Mouse (Mus musculus) forebrain, embryonic 11.5 days (tissue): ENCODE data around the gene Smco1. TPM values are rescaled to one million over a fixed set of nuclear protein-coding genes. Genes with fewer than 3 reads are reported as not detected.
"Not testable (repeated sequence)": the region's sequence is repeated elsewhere in the genome, so short reads cannot be mapped to it uniquely, and the experiment has no call there.

Experiments used
- ATAC-seq: fragments of 200-750 bp; cut with Nextera tagmentation; replicated peaks from 2 replicates; pipeline ENCODE4 v1.8.0; 2017; ENCODE audit warnings: moderate TSS enrichment; ENCODE audit not compliant: low FRiP score
- DNase-seq: peaks from one replicate; pipeline ENCODE4 v3.0.0-alpha.2; 2017; ENCODE audit warnings: low spot score
- H3K27ac ChIP-seq: fragments of 300-500 bp; sonication (generic); 2 replicates; pipeline ENCODE4 v1.5.1; 2014; ENCODE audit warnings: low read depth, low read length
- H3K27me3 ChIP-seq: fragments of 300-500 bp; sonication (generic); 2 replicates; pipeline ENCODE4 v1.6.1; 2014; ENCODE audit warnings: mild to moderate bottlenecking, low read length, mixed read lengths; ENCODE audit not compliant: control insufficient read depth, insufficient read depth
- H3K36me3 ChIP-seq: fragments of 300-500 bp; sonication (generic); 2 replicates; pipeline ENCODE4 v1.6.1; 2014; ENCODE audit warnings: mild to moderate bottlenecking, low read length, moderate library complexity, mixed read lengths; ENCODE audit not compliant: control insufficient read depth, insufficient read depth
- H3K4me1 ChIP-seq: fragments of 300-500 bp; sonication (generic); replicated peaks from 2 replicates; pipeline ENCODE4 v1.6.1; 2014; ENCODE audit warnings: low read length, mixed read lengths; ENCODE audit not compliant: control insufficient read depth, insufficient read depth
- H3K4me2 ChIP-seq: fragments of 300-500 bp; sonication (generic); 2 replicates; pipeline ENCODE4 v1.6.1; 2014; ENCODE audit warnings: low read depth, mild to moderate bottlenecking, low read length, moderate library complexity, mixed read lengths; ENCODE audit not compliant: severe bottlenecking
- H3K4me3 ChIP-seq: fragments of 300-500 bp; sonication (generic); 2 replicates; pipeline ENCODE4 v1.5.1; 2014; ENCODE audit warnings: low read depth, low read length
- H3K9ac ChIP-seq: fragments of 300-500 bp; sonication (generic); 2 replicates; pipeline ENCODE4 v1.6.1; 2014; ENCODE audit warnings: low read length
- H3K9me3 ChIP-seq: fragments of 300-500 bp; sonication (generic); 2 replicates; pipeline ENCODE4 v1.6.1; 2016; ENCODE audit warnings: low read length, mixed read lengths; ENCODE audit not compliant: control insufficient read depth
- WGBS: fragments of 180-500 bp; shearing (Covaris S2); extraction: QIAGEN DNeasy Blood & Tissue Kit; methylation state at CpG from one replicate; pipeline ENCODE4 v1.1.7; 2014; 5-methylcytosine and 5-hydroxymethylcytosine counted together
- polyA plus RNA-seq: library from polyadenylated mRNA; unstranded; fragments of >200 nt; fragmentation: Nextera tagmentation; extraction: Ambion mirVana; gene quantifications from 2 replicates; pipeline ENCODE4 v1.2.1, GENCODE M21; 2014

Gene Smco1
- polyA plus RNA-seq, 1 experiment from 2014 or later = not detected

DNA sequence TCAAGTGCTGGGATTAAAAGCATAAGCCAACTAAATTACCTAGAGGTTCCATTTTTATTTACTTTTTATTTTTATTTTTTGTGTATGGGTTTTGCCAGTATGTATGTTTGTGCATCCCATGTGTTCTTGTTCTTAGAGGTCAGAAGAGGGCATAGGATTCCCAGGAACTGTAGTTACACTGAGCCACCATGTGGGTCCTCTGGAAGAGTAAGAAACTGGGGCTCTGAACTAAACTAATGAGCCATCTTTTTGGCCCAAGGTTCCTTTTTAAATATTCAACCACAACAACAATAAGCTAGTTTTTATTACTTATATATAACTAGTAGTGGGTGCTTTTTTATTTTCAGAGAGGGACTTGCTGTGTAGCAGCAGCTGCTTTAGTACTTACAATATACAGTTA, 11.3 kb downstream of the Smco1 start:
- Histone ChIP-seq H3K36me3 (peaks cover 4% of the 10 kb centered on the region; the same call in 1 of the 2 replicates), H3K9ac (no peak overlapping the region), H3K27me3 (no peaks in the 10 kb centered on the region), H3K4me2 (no peak overlapping the region), H3K27ac (no peak overlapping the region), H3K4me1 (peaks cover 2% of the 10 kb centered on the region; the same call in 1 of the 2 replicates), H3K9me3 (peaks cover 2% of the 10 kb centered on the region; the same call in 1 of the 2 replicates), H3K4me3 (no peak overlapping the region)
- ATAC-seq (no peak), DNase-seq (no peak)

DNA sequence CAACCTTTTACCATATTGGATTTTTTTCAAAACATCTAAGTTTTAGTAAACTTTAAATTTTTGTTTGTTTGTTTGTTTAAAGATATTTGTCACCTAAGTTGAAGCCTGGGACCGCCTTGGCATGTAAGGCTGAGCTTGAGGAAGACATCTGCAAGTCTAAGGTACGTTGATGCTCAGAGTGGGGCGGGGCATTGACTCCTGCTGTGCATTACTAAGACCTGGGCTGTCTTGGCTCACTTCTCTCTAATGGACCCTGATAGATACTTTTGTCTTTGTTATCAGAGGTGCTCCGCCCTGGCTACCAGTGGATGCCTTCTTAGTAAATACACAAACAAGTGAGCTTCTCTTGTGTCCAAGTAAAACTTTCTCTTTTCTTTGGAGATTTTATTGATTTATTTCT, 20.6 kb downstream of the Smco1 start:
- H3K27ac ChIP-seq = no peak overlapping the region
- H3K9ac ChIP-seq = no peak overlapping the region
- no peaks in the 10 kb centered on the region for H3K27me3 ChIP-seq
- no peak overlapping the region for H3K4me3 ChIP-seq
- no peak for DNase-seq
- WGBS = 94% methylated on average over 4 of the region's 4 CpGs
- no peaks in the 10 kb centered on the region for H3K4me1 ChIP-seq
- H3K36me3 ChIP-seq = peaks cover 11% of the 10 kb centered on the region
- H3K9me3 ChIP-seq = peaks cover 2% of the 10 kb centered on the region; the same call in 1 of the 2 replicates
- H3K4me2 ChIP-seq = no peak overlapping the region
- ATAC-seq = no peak

DNA sequence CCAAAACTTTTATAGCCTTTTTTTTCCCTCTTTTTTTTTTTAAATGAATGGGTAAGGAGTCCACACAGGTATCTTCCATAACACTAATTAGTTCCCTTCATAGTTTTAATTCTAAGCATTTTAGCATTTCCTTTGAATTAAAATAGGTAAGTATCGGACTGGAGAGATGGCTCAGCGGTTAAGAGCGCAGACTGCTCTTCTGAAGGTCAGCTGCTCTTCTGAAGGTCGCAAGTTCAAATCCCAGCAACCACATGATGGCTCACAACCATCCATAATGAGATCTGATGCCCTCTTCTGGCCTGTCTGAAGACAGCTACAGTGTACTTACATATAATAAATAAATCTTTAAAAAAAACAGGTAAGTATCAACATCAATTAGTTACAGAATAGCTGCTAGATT, 28.3 kb downstream of the Smco1 start:
- not testable (repeated sequence) for H3K27me3 ChIP-seq

DNA sequence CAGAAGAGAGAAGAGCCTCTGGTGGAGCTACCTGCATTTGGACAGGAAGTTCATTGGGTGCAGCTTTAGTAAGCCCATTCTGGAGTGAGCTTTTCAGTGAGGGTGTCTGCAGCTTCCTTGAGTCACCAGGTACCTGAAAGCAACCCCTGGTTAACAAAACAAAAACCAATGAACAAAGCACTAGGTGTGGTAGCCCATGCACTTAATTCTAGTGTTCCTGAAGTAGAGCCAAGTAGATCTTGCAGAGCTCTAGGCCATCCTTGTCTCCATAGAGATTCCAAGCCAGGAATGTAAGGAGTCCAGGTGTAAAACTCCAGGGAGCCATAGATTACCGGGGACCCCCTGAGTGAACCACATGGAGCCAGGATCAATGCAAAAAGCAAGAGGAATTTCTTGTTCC, 31.8 kb downstream of the Smco1 start:
- Histone ChIP-seq H3K4me1 (no peaks in the 10 kb centered on the region), H3K4me2 (no peak overlapping the region), H3K36me3 (peaks cover 4% of the 10 kb centered on the region), H3K27me3 (no peaks in the 10 kb centered on the region), H3K27ac (no peak overlapping the region), H3K9me3 (no peaks in the 10 kb centered on the region), H3K4me3 (no peak overlapping the region), H3K9ac (no peak overlapping the region)
- DNase-seq (no peak), ATAC-seq (no peak)
- WGBS = 48% methylated on average over 1 of the region's 1 CpGs

More for the DNA sequence above, 28.3 kb downstream of the Smco1 start:
- DNase-seq, H3K27ac ChIP-seq, H3K9ac ChIP-seq, ATAC-seq, H3K4me1 ChIP-seq, H3K9me3 ChIP-seq, H3K4me3 ChIP-seq, H3K4me2 ChIP-seq: not testable (repeated sequence)
- 96% methylated on average over 4 of the region's 4 CpGs for WGBS
- peaks cover 17% of the 10 kb centered on the region for H3K36me3 ChIP-seq

DNA sequence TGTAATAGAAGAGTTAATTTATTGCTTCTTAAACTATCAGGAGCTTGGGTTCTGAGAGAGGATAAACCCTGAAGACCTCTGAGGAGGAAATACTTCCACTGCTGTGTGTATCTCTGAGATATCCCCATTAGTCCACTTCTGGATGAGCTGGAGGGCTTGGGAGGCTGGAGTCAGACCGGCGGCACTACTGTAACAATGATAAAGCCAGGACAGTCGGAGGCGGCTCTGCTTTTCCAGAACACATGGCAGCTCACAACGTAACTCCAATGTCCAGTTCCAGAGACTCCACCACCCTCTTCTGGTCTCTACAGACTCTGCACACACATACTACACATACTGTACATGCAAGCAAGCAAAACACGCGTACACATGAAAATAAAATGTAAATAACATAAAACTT, 32.6 kb downstream of the Smco1 start:
- Histone ChIP-seq H3K27ac (no peak overlapping the region), H3K27me3 (no peaks in the 10 kb centered on the region), H3K4me1 (no peaks in the 10 kb centered on the region), H3K9me3 (no peaks in the 10 kb centered on the region), H3K9ac (no peak overlapping the region), H3K36me3 (peaks cover 4% of the 10 kb centered on the region), H3K4me2 (no peak overlapping the region), H3K4me3 (no peak overlapping the region)
- no peak for DNase-seq
- WGBS = 95% methylated on average over 7 of the region's 7 CpGs
- ATAC-seq = no peak

DNA sequence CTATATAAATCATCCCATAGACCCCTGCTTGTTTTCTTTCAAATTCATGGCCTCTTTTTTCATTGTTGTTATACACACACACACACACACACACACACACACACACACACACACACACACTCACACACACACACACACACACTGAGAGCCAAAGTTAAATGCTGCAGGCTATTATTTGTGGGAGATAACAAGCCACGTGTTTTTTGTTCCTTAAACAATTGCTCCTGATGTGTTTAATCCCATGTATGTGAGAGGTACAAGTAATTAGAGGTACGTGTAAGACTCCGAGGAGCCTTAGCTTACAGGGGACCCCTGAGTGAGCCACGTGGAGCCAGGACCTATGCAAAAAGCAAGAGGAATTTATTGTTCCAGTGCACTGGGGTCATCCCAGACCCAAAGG, 40.7 kb downstream of the Smco1 start:
- H3K9ac ChIP-seq = no peak overlapping the region
- no peak for DNase-seq
- no peak overlapping the region for H3K27ac ChIP-seq
- H3K9me3 ChIP-seq = no peaks in the 10 kb centered on the region
- H3K4me3 ChIP-seq = no peak overlapping the region
- no peaks in the 10 kb centered on the region for H3K36me3 ChIP-seq
- ATAC-seq = no peak
- 67% methylated on average over 4 of the region's 4 CpGs for WGBS
- no peaks in the 10 kb centered on the region for H3K4me1 ChIP-seq
- no peak overlapping the region for H3K4me2 ChIP-seq
- no peaks in the 10 kb centered on the region for H3K27me3 ChIP-seq

DNA sequence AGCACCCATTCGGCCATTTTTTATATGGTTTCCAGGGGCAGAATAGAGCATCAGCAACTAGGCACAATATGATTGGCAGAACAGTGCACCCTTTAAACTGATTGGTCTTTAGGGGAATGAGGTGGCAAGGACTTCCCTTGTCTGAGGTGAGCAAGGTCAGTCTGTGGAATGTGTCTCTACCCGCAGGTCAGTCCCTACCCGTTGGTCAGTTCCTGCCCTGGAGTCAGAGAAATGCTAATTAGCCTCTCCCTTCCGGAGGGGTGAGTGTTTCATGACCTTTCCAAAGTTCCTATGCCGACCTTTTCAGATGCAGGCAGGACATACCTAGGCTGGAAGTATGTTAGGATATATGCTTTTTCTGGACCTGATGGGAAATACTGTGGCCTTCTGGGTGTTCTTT, 41.1 kb downstream of the Smco1 start:
- H3K36me3 ChIP-seq = no peaks in the 10 kb centered on the region
- no peak overlapping the region for H3K4me2 ChIP-seq
- 55% methylated on average over 5 of the region's 5 CpGs for WGBS
- H3K27me3 ChIP-seq = no peaks in the 10 kb centered on the region
- no peak overlapping the region for H3K9ac ChIP-seq
- no peak overlapping the region for H3K4me3 ChIP-seq
- no peaks in the 10 kb centered on the region for H3K4me1 ChIP-seq
- H3K27ac ChIP-seq = no peak overlapping the region
- H3K9me3 ChIP-seq = no peaks in the 10 kb centered on the region
- DNase-seq (no peak), ATAC-seq (no peak)

DNA sequence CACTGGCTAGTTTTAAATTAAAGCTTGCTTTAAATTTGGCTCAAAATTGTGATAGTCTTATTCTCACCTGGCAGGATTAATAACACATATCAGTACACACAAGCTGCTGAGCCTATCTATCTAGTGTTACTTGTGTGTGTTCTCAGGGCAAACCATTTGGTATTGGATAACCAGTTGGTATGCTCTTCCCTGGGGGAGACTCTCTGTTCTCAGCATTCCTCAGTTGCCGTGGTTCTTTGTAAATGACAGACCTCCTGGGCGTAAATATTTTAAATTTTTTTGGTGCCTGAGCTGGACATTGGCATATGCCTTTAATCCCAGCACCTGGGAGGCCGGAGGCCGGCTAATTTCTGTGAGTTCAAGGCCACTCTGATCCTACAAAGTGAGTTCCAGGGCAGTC, 41.6 kb downstream of the Smco1 start:
- Histone ChIP-seq H3K36me3 (no peaks in the 10 kb centered on the region), H3K4me1 (no peaks in the 10 kb centered on the region), H3K9me3 (no peaks in the 10 kb centered on the region), H3K4me2 (no peak overlapping the region), H3K4me3 (no peak overlapping the region), H3K27me3 (no peaks in the 10 kb centered on the region), H3K27ac (no peak overlapping the region), H3K9ac (no peak overlapping the region)
- 70% methylated on average over 4 of the region's 4 CpGs for WGBS
- ATAC-seq = no peak
- DNase-seq = no peak

DNA sequence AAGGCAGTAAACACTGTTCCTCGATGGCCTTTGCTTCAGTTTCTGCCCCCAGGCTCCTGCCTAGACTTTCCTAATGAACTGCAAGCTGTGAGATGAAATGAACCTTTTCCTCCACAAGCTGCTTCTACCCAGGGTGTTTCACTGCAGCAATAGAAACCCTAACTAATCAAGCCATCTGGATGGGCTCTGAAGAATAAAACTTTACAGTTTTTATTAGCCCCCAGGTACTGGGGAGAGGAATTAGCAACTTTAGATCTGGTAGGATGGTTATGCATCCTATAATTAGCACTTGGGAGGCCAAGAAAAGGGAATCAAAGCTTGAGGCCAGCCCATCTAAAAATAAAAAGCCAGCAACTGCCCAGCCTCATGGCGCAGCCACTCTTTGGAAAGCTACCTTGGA, 45.3 kb downstream of the Smco1 start:
- Histone ChIP-seq H3K4me1 (no peaks in the 10 kb centered on the region), H3K4me2 (no peak overlapping the region), H3K9me3 (no peaks in the 10 kb centered on the region), H3K9ac (no peak overlapping the region), H3K4me3 (no peak overlapping the region), H3K27me3 (no peaks in the 10 kb centered on the region), H3K27ac (no peak overlapping the region), H3K36me3 (no peaks in the 10 kb centered on the region)
- no peak for ATAC-seq
- WGBS = 75% methylated on average over 2 of the region's 2 CpGs
- DNase-seq = no peak
